Mouse (Mus musculus) cortical plate, adult 2 months (tissue): ENCODE measurements at regions not wholly inside any gene's neighbourhood (a gene's known extent, or its start where the extent isn't known, plus 50 kb on each side); places are given as distances from the start of the nearest gene placed in this dataset.
"Not testable (repeated sequence)": the region's sequence is repeated elsewhere in the genome, so short reads cannot be mapped to it uniquely, and the experiment has no call there.

Experiments used
- CTCF ChIP-seq: fragments of 200-500 bp; IDR thresholded peaks from 2 replicates; pipeline ENCODE4 v1.5.1; 2011; ENCODE audit warnings: mild to moderate bottlenecking, control low read depth, low read length; ENCODE audit not compliant: insufficient read depth; ENCODE audit errors: extremely low read depth
- POLR2A ChIP-seq: fragments of 200-500 bp; IDR thresholded peaks from 2 replicates; pipeline ENCODE4 v1.6.1; 2011; ENCODE audit warnings: mild to moderate bottlenecking, low read length, control low read depth; ENCODE audit not compliant: insufficient read depth; ENCODE audit errors: extremely low read depth

DNA sequence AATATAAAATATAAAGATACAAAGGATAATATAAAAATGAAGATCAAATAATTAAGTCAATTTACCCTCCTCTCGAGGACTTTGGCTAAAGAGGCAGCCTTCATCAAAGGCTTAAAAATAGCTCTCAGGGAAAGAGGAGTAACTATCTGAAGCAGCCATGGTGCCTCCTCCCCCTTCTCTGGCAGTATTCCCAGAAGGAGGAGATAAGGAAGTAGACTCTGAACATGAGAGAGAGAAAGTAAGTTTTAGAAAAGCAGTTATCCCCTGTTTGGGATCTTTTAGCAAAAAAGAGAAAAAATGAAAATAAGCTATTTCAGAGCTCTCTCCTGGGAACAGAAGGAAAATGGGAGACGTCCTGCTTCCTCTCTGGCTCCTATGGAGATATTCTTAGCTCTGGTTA lies 406.7 kb upstream of the Jmjd1c start:
- not testable (repeated sequence) for TF ChIP-seq CTCF, POLR2A
